Mouse (Mus musculus) embryonic facial prominence, embryonic 12.5 days (tissue): ENCODE measurements around the gene Serpina1b. TPM values are rescaled to one million over a fixed set of nuclear protein-coding genes. Genes with fewer than 3 reads are reported as not detected.
"Not testable (repeated sequence)": the region's sequence is repeated elsewhere in the genome, so short reads cannot be mapped to it uniquely, and the experiment has no call there.

Experiments used
- ATAC-seq: fragments of 200-750 bp; cut with Nextera tagmentation; 2 replicates; pipeline ENCODE4 v1.8.0; 2017; ENCODE audit not compliant: insufficient number of reproducible peaks, insufficient read depth, low FRiP score, low TSS enrichment
- H3K27ac ChIP-seq: fragments of 300-500 bp; sonication (generic); 2 replicates; pipeline ENCODE4 v1.5.1; 2016; ENCODE audit warnings: mild to moderate bottlenecking
- H3K27me3 ChIP-seq: fragments of 300-500 bp; sonication (generic); 2 replicates; pipeline ENCODE4 v1.6.1; 2016; ENCODE audit warnings: mild to moderate bottlenecking, moderate library complexity
- H3K36me3 ChIP-seq: fragments of 300-500 bp; sonication (generic); 2 replicates; pipeline ENCODE4 v1.6.1; 2016; ENCODE audit warnings: mild to moderate bottlenecking
- H3K4me1 ChIP-seq: fragments of 300-500 bp; sonication (generic); 2 replicates; pipeline ENCODE4 v1.6.1; 2016
- H3K4me2 ChIP-seq: fragments of 300-500 bp; sonication (generic); replicated peaks from 2 replicates; pipeline ENCODE4 v1.6.1; 2016; ENCODE audit warnings: mild to moderate bottlenecking, moderate library complexity
- H3K4me3 ChIP-seq: fragments of 300-500 bp; sonication (generic); 2 replicates; pipeline ENCODE4 v1.5.1; 2016; ENCODE audit warnings: mild to moderate bottlenecking
- H3K9ac ChIP-seq: fragments of 300-500 bp; sonication (generic); 2 replicates; pipeline ENCODE4 v1.6.1; 2016; ENCODE audit warnings: mild to moderate bottlenecking, moderate library complexity
- H3K9me3 ChIP-seq: fragments of 300-500 bp; sonication (generic); 2 replicates; pipeline ENCODE4 v1.6.1; 2016; ENCODE audit warnings: mild to moderate bottlenecking, moderate library complexity
- WGBS: fragments of 180-500 bp; shearing (Covaris S2); methylation state at CpG from one replicate; pipeline ENCODE4 v1.1.7; 2016; 5-methylcytosine and 5-hydroxymethylcytosine counted together
- polyA plus RNA-seq: library from polyadenylated mRNA; unstranded; fragments of >200 nt; fragmentation: Nextera tagmentation; extraction: Ambion mirVana; gene quantifications from 2 replicates; pipeline ENCODE4 v1.2.1, GENCODE M21; 2016

Serpina1b gene
- polyA plus RNA-seq, 1 experiment from 2014 or later, result 0.18 TPM

- ATAC-seq, result no peak
- WGBS, result 72% methylated on average over 7 of the region's 7 CpGs
- Histone ChIP-seq H3K4me3 (no peak overlapping the region), H3K36me3 (no peaks in the 10 kb centered on the region), H3K4me1 (no peaks in the 10 kb centered on the region), H3K9ac (no peak overlapping the region), H3K9me3 (no peaks in the 10 kb centered on the region), H3K4me2 (no peak overlapping the region), H3K27ac (no peak overlapping the region), H3K27me3 (no peaks in the 10 kb centered on the region)
These were observed 143.2 kb downstream of the Serpina1b start for GRCm38 (mm10) chr12:103687021-103687420.

GRCm38 (mm10) chr12:103686050-103686449, 144.1 kb downstream of the Serpina1b start:
- Histone ChIP-seq H3K9ac (no peak overlapping the region), H3K9me3 (no peaks in the 10 kb centered on the region), H3K4me2 (no peak overlapping the region), H3K27ac (no peak overlapping the region), H3K27me3 (no peaks in the 10 kb centered on the region), H3K36me3 (no peaks in the 10 kb centered on the region), H3K4me3 (no peak overlapping the region), H3K4me1 (no peaks in the 10 kb centered on the region)
- WGBS, result 75% methylated on average over 3 of the region's 3 CpGs
- ATAC-seq, result no peak

GRCm38 (mm10) chr12:103685386-103685785, 144.8 kb downstream of the Serpina1b start:
- no peak overlapping the region for H3K9ac ChIP-seq
- H3K27me3 ChIP-seq, result no peaks in the 10 kb centered on the region
- no peaks in the 10 kb centered on the region for H3K4me1 ChIP-seq
- H3K4me3 ChIP-seq, result no peak overlapping the region
- H3K4me2 ChIP-seq, result no peak overlapping the region
- no peak for ATAC-seq
- no peaks in the 10 kb centered on the region for H3K36me3 ChIP-seq
- no peaks in the 10 kb centered on the region for H3K9me3 ChIP-seq
- no peak overlapping the region for H3K27ac ChIP-seq
- WGBS, result 78% methylated on average over 3 of the region's 3 CpGs

GRCm38 (mm10) chr12:103683775-103684174, 146.4 kb downstream of the Serpina1b start:
- WGBS, result 48% methylated on average over 4 of the region's 4 CpGs
- Histone ChIP-seq H3K4me2 (no peak overlapping the region), H3K4me1 (no peaks in the 10 kb centered on the region), H3K9ac (no peak overlapping the region), H3K27ac (no peak overlapping the region), H3K9me3 (no peaks in the 10 kb centered on the region), H3K4me3 (no peak overlapping the region), H3K36me3 (no peaks in the 10 kb centered on the region), H3K27me3 (no peaks in the 10 kb centered on the region)
- no peak for ATAC-seq

GRCm38 (mm10) chr12:103681739-103682138, 148.4 kb downstream of the Serpina1b start:
- Histone ChIP-seq H3K27ac (no peak overlapping the region), H3K4me1 (no peaks in the 10 kb centered on the region), H3K4me3 (no peak overlapping the region), H3K27me3 (no peaks in the 10 kb centered on the region), H3K9me3 (no peaks in the 10 kb centered on the region), H3K4me2 (no peak overlapping the region), H3K9ac (no peak overlapping the region), H3K36me3 (no peaks in the 10 kb centered on the region)
- WGBS, result 81% methylated on average over 2 of the region's 2 CpGs
- no peak for ATAC-seq

- ATAC-seq, result no peak
- no peak overlapping the region for H3K4me3 ChIP-seq
- no peaks in the 10 kb centered on the region for H3K27me3 ChIP-seq
- H3K9me3 ChIP-seq, result no peaks in the 10 kb centered on the region
- H3K4me2 ChIP-seq, result no peak overlapping the region
- 71% methylated on average over 2 of the region's 2 CpGs for WGBS
- no peak overlapping the region for H3K9ac ChIP-seq
- H3K36me3 ChIP-seq, result no peaks in the 10 kb centered on the region
- H3K4me1 ChIP-seq, result no peaks in the 10 kb centered on the region
- no peak overlapping the region for H3K27ac ChIP-seq
These were observed 149.0 kb downstream of the Serpina1b start for GRCm38 (mm10) chr12:103681169-103681568.

- H3K27me3 ChIP-seq, H3K4me1 ChIP-seq, ATAC-seq, H3K36me3 ChIP-seq, H3K9me3 ChIP-seq, H3K4me3 ChIP-seq, H3K9ac ChIP-seq, H3K27ac ChIP-seq, H3K4me2 ChIP-seq: not testable (repeated sequence)
- WGBS, result 95% methylated on average over 1 of the region's 1 CpGs
These were observed 150.3 kb downstream of the Serpina1b start for GRCm38 (mm10) chr12:103679853-103680252.

Other genes starting within 250 kb of the Serpina1b start
- gene Serpina10, start 198.9 kb downstream of the Serpina1b start, polyA plus RNA-seq, result not detected in 2 replicates
- 0.46 and 0.55 TPM in 2 replicates for gene Serpina6, start 173.2 kb downstream of the Serpina1b start, polyA plus RNA-seq
- not detected in 2 replicates for gene Serpina16, start 154.2 kb downstream of the Serpina1b start, polyA plus RNA-seq
- gene Serpina1f, start 134.8 kb downstream of the Serpina1b start, polyA plus RNA-seq, result not detected in 2 replicates
- gene Serpina1d, start 56.8 kb downstream of the Serpina1b start, polyA plus RNA-seq, result not detected in 2 replicates
- gene Serpina1a, start 33.2 kb upstream of the Serpina1b start, polyA plus RNA-seq, result not detected in 2 replicates
- not detected in 2 replicates for gene Serpina1c, start 74.5 kb upstream of the Serpina1b start, polyA plus RNA-seq
- not detected in 2 replicates for gene Serpina1e, start 128.6 kb upstream of the Serpina1b start, polyA plus RNA-seq
- not detected in 2 replicates for gene Serpina11, start 159.6 kb upstream of the Serpina1b start, polyA plus RNA-seq
- gene Serpina9, start 183.4 kb upstream of the Serpina1b start, polyA plus RNA-seq, result 0.22 TPM in 1 of 2 replicates, not detected in the other
- not detected in 2 replicates for gene Serpina12, start 214.1 kb upstream of the Serpina1b start, polyA plus RNA-seq